ENCODE assay signal across 8 mouse cellular contexts in the genomic region with DNA sequence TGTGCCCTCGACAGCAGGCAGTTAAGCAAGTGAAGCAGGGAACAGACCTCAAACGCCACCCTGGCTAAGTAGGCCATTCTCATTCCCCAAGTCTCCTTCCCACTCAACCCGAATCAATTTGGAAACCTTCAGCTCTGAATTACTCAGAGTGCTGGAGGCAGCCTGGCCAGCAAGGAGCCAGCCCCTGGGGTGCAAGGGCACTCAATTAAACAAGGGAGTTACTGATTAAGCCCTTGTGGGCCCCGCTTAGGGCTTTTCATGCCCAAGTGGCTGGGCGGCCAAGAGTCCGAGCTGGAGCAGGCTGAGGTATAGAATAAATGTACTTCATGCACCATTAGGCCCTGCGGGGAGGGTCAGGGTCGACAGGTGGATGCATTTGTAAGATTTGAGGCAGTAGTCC. TPM values are rescaled to one million over a fixed set of nuclear protein-coding genes. Genes with fewer than 3 reads are reported as not detected.
DNase-seq lines count a peak whose midpoint lies in the region; ATAC-seq and TF ChIP-seq lines count a peak whose summit lies in the region.
"Had no signal": no experiment of that assay in that cellular context is flagged by ENCODE, and none has a peak within 500 bp of the region (broad histone marks: within the 10 kb centered on the region; RNA-seq: fewer than 3 reads in every experiment).

No protein-coding gene starts in this region.

- no peak overlapping the region for H3K27ac ChIP-seq in midbrain, embryonic 13.5 days
- H3K27ac ChIP-seq in midbrain, embryonic 10.5 days (replicated peaks) = no peak overlapping the region
- H3K27ac ChIP-seq in forebrain, embryonic 10.5 days = 0 out of 2 replicates have a peak overlapping the region, but pooled peaks have one; percentile 4
- H3K27ac ChIP-seq in kidney, adult 2 months (ENCODE audit: insufficient read depth, low read depth, low read length) = peak overlapping the region; percentile 71
- H3K27ac ChIP-seq: midbrain, embryonic 12.5 days had no signal

- TF ChIP-seq POLR2A in kidney, adult 2 months (IDR thresholded peaks at IDR 0.05; ENCODE audit: low read depth, low read length) = no peak

- no peak overlapping the region for H3K4me2 ChIP-seq in midbrain, embryonic 13.5 days (replicated peaks)
- H3K4me2 ChIP-seq: midbrain, embryonic 12.5 days had no signal

- no peak for TF ChIP-seq CTCF in kidney, adult 2 months (conservative IDR thresholded peaks at IDR 0.05; ENCODE audit: insufficient read depth, insufficient read length, low read depth, low read length)

- no peak overlapping the region for H3K9ac ChIP-seq in midbrain, embryonic 13.5 days (replicated peaks)
- H3K9ac ChIP-seq: midbrain, embryonic 12.5 days had no signal

- 34% methylated on average over 8 of the region's 8 CpGs for WGBS in midbrain, embryonic 13.5 days
- WGBS in midbrain, embryonic 10.5 days = 50% methylated on average over 8 of the region's 8 CpGs
- WGBS in forebrain, embryonic 10.5 days = 30% methylated on average over 8 of the region's 8 CpGs
- WGBS in kidney, adult 2 months = 29% methylated on average over 8 of the region's 8 CpGs

- ATAC-seq in midbrain, embryonic 13.5 days = peak; percentile 30; the same call in 1 of the 2 replicates

- H3K36me3 ChIP-seq in midbrain, embryonic 13.5 days = no peaks in the 10 kb centered on the region
- H3K36me3 ChIP-seq in midbrain, embryonic 10.5 days = no peaks in the 10 kb centered on the region
- H3K36me3 ChIP-seq in forebrain, embryonic 10.5 days (replicated peaks) = no peaks in the 10 kb centered on the region
- peaks cover 5% of the 10 kb centered on the region; the same call in 1 of the 2 replicates for H3K36me3 ChIP-seq in kidney, adult 2 months (ENCODE audit: control insufficient read depth, insufficient read depth, low read length)
- H3K36me3 ChIP-seq: midbrain, embryonic 12.5 days had no signal

- DNase-seq in midbrain, embryonic 10.5 days (ENCODE audit: low spot score) = no peak
- DNase-seq in forebrain, embryonic 10.5 days (ENCODE audit: extremely low spot score, low spot score) = peak; percentile 24
- DNase-seq in kidney, adult 2 months = peak; percentile 96
- DNase-seq in lung, postnatal 25 days (ENCODE audit: low spot score) = peak; percentile 18
- no peak for DNase-seq in thymus, postnatal 25 days
- DNase-seq in urinary bladder, postnatal 14 days (ENCODE audit: low spot score) = no peak

- H3K27me3 ChIP-seq in midbrain, embryonic 13.5 days = no peaks in the 10 kb centered on the region
- H3K27me3 ChIP-seq in midbrain, embryonic 10.5 days (ENCODE audit: low read depth, poor library complexity, severe bottlenecking) = no peaks in the 10 kb centered on the region
- no peaks in the 10 kb centered on the region for H3K27me3 ChIP-seq in forebrain, embryonic 10.5 days (ENCODE audit: poor library complexity, severe bottlenecking)
- H3K27me3 ChIP-seq in kidney, adult 2 months (replicated peaks; ENCODE audit: control insufficient read depth, insufficient read depth, low read length) = no peaks in the 10 kb centered on the region
- H3K27me3 ChIP-seq: midbrain, embryonic 12.5 days had no signal

- H3K4me3 ChIP-seq in midbrain, embryonic 13.5 days (replicated peaks) = no peak overlapping the region
- H3K4me3 ChIP-seq in midbrain, embryonic 10.5 days = no peak overlapping the region
- H3K4me3 ChIP-seq in forebrain, embryonic 10.5 days = no peak overlapping the region
- no peak overlapping the region for H3K4me3 ChIP-seq in kidney, adult 2 months (ENCODE audit: insufficient read depth, low read depth, low read length)
- H3K4me3 ChIP-seq: midbrain, embryonic 12.5 days had no signal

- H3K9me3 ChIP-seq in midbrain, embryonic 13.5 days = no peaks in the 10 kb centered on the region
- no peaks in the 10 kb centered on the region for H3K9me3 ChIP-seq in midbrain, embryonic 10.5 days (replicated peaks)
- no peaks in the 10 kb centered on the region for H3K9me3 ChIP-seq in forebrain, embryonic 10.5 days
- H3K9me3 ChIP-seq: midbrain, embryonic 12.5 days had no signal

- peaks cover 4% of the 10 kb centered on the region; the same call in 1 of the 2 replicates for H3K4me1 ChIP-seq in midbrain, embryonic 13.5 days (replicated peaks)
- peaks cover 7% of the 10 kb centered on the region for H3K4me1 ChIP-seq in midbrain, embryonic 10.5 days
- H3K4me1 ChIP-seq in forebrain, embryonic 10.5 days = peaks cover 9% of the 10 kb centered on the region
- H3K4me1 ChIP-seq in kidney, adult 2 months (ENCODE audit: control insufficient read depth, insufficient read depth, low read length) = peaks cover 29% of the 10 kb centered on the region

RNA-seq across cellular contexts. Expression of a gene that starts 44.5 kb away (rescaled TPM):
- polyA plus RNA-seq in midbrain, embryonic 13.5 days (2015; fragmentation: Nextera tagmentation; extraction: Ambion mirVana) = 0.11 and 0.21 TPM in 2 replicates
- polyA plus RNA-seq in midbrain, embryonic 10.5 days (2016; fragmentation: Nextera tagmentation; extraction: Ambion mirVana) = 0.06 and 0.20 TPM in 2 replicates
- 0.06 and 0.25 TPM in 2 replicates for polyA plus RNA-seq in forebrain, embryonic 10.5 days (2016; fragmentation: Nextera tagmentation; extraction: Ambion mirVana)
- polyA plus RNA-seq in kidney, adult 2 months (2012; rRNA removed) = 70.5 and 77.3 TPM in 2 replicates

Comparison
In these comparisons a context has a peak if more than half of its experiments do, and no peak if none do; other contexts are left out.
1. H3K27ac ChIP-seq: peak in forebrain, embryonic 10.5 days (single experiment) and kidney, adult 2 months (single experiment); none in midbrain, embryonic 13.5 days (single experiment) and midbrain, embryonic 10.5 days (single experiment).
2. DNase-seq: peak in forebrain, embryonic 10.5 days (single experiment), kidney, adult 2 months (single experiment) and lung, postnatal 25 days (single experiment); none in midbrain, embryonic 10.5 days (single experiment), thymus, postnatal 25 days (single experiment) and urinary bladder, postnatal 14 days (single experiment).
3. RNA of a gene that starts 44.5 kb away (polyA plus RNA-seq): 70.5 to 77.3 TPM in kidney, adult 2 months; 0.06 to 0.25 TPM in forebrain, embryonic 10.5 days, 0.06 to 0.20 TPM in midbrain, embryonic 10.5 days and 0.11 to 0.21 TPM in midbrain, embryonic 13.5 days; every median in the first group is over 10 times any median in the second.